Mouse (Mus musculus): ENCODE measurements at regions not wholly inside any gene's neighbourhood (a gene's known extent, or its start where the extent isn't known, plus 50 kb on each side); places are given as distances from the start of the nearest gene placed in this dataset.

DNA sequence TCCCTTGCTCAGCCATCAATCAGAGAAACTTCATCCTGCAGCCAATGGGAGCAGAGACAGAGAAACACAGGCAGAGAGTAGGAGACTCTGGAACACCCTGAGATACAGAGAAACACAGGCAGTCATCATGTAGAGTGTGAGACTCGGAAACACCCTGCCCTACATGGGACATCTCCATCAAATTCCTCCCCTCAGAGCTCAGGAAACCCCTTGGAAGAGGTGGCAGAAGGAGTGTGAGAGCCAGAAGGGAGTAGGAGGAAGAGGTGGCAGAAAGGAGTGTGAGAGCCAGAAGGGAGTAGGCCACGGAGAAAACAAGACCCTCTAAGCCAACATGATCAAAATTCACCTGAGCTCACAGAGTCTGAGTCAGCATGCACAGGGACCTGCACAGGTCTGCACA is 197.5 kb downstream of the Rap2a start:
- no peak for TF ChIP-seq CTCF (IDR thresholded peaks at IDR 0.05; ENCODE audit: control insufficient read depth, insufficient read depth, insufficient read length)
- no peak for TF ChIP-seq MAX (IDR thresholded peaks at IDR 0.05)
- no peak for TF ChIP-seq MYOD1 (IDR thresholded peaks at IDR 0.05; ENCODE audit: control insufficient read depth, insufficient read length, low read depth)
- TF ChIP-seq USF1 (IDR thresholded peaks at IDR 0.05; ENCODE audit: low read depth): no peak

Measured in C2C12 (cell line).